Comparison of ENCODE assay signal across 27 mouse cellular contexts in genomic region chr9:102002186-102002585, GRCm38 (mm10).
A peak's percentile ranks its signal among the peaks of the same experiment; 100 is the strongest.
DNase-seq lines count a peak whose midpoint lies in the region; ATAC-seq and TF ChIP-seq lines count a peak whose summit lies in the region.
"Had no signal": no experiment of that assay in that cellular context is flagged by ENCODE, and none has a peak within 500 bp of the region (broad histone marks: within the 10 kb centered on the region; RNA-seq: fewer than 3 reads in every experiment).

No protein-coding gene starts in this region.

- no peak for TF ChIP-seq CTCF in intestine, postnatal 0 days (IDR thresholded peaks at IDR 0.05; ENCODE audit: low read depth)

- H3K4me3 ChIP-seq in heart, embryonic 11.5 days (ENCODE audit: low read depth, low read length): no peak overlapping the region
- H3K4me3 ChIP-seq in intestine, embryonic 14.5 days (ENCODE audit: low read depth, low read length): no peak overlapping the region
- H3K4me3 ChIP-seq in intestine, postnatal 0 days (ENCODE audit: low read depth, low read length): no peak overlapping the region
- H3K4me3 ChIP-seq: embryonic facial prominence, embryonic 13.5 days; embryonic facial prominence, embryonic 15.5 days; erythroblast, embryonic 14.5 days; forebrain, embryonic 10.5 days; forebrain, embryonic 12.5 days had no signal

- DNase-seq in heart, adult 11 months: peak; percentile 64
- peak; percentile 43 for DNase-seq in intestine, embryonic 14.5 days (ENCODE audit: low spot score)
- DNase-seq in brain, adult 2 months (ENCODE audit: low read depth, low spot score): peak; percentile 23
- no peak for DNase-seq in thymus, postnatal 14 days
- DNase-seq: adrenal gland, adult 8-10 months; adrenal gland, postnatal 14 days; adrenal gland, postnatal 36 days; B cell, adult 2 months; cerebellum, adult 11 months; cerebellum, adult 18-20 months; cerebellum, adult 8-10 months; cerebellum, adult 9-11 months; cerebellum, postnatal 36 days had no signal

- H3K27ac ChIP-seq in heart, embryonic 11.5 days (ENCODE audit: low read depth, low read length): no peak overlapping the region
- H3K27ac ChIP-seq in intestine, embryonic 14.5 days (ENCODE audit: low read depth): no peak overlapping the region
- no peak overlapping the region for H3K27ac ChIP-seq in intestine, postnatal 0 days (ENCODE audit: low read depth, low read length)
- H3K27ac ChIP-seq: embryonic facial prominence, embryonic 13.5 days; embryonic facial prominence, embryonic 15.5 days; forebrain, embryonic 10.5 days; forebrain, embryonic 12.5 days had no signal

- H3K36me3 ChIP-seq in heart, embryonic 11.5 days (ENCODE audit: control insufficient read depth, insufficient read depth, low read length): no peaks in the 10 kb centered on the region
- no peaks in the 10 kb centered on the region for H3K36me3 ChIP-seq in intestine, embryonic 14.5 days (ENCODE audit: control insufficient read depth, insufficient read depth, low read length)
- H3K36me3 ChIP-seq in intestine, postnatal 0 days (ENCODE audit: control insufficient read depth, insufficient read depth): no peaks in the 10 kb centered on the region
- H3K36me3 ChIP-seq: embryonic facial prominence, embryonic 13.5 days; embryonic facial prominence, embryonic 15.5 days; G1E had no signal

- WGBS in heart, embryonic 11.5 days (ENCODE audit: insufficient replicate concordance): 80% methylated on average over 10 of the region's 10 CpGs
- 81% methylated on average over 10 of the region's 10 CpGs for WGBS in intestine, embryonic 14.5 days
- 89% methylated on average over 10 of the region's 10 CpGs for WGBS in intestine, postnatal 0 days

- no peaks in the 10 kb centered on the region for H3K4me1 ChIP-seq in heart, embryonic 11.5 days (ENCODE audit: control insufficient read depth, insufficient read depth, low read length)
- H3K4me1 ChIP-seq in intestine, embryonic 14.5 days (replicated peaks; ENCODE audit: control insufficient read depth, insufficient read depth, low read length): 0 out of 2 replicates have a peak, but pooled peaks cover 8% of the 10 kb centered on the region
- H3K4me1 ChIP-seq in intestine, postnatal 0 days (replicated peaks; ENCODE audit: control insufficient read depth, insufficient read depth, low read length): no peaks in the 10 kb centered on the region
- H3K4me1 ChIP-seq: embryonic facial prominence, embryonic 13.5 days; embryonic facial prominence, embryonic 15.5 days had no signal

- H3K4me2 ChIP-seq in heart, embryonic 11.5 days: no peak overlapping the region
- H3K4me2 ChIP-seq in intestine, embryonic 14.5 days (ENCODE audit: low read length): no peak overlapping the region
- H3K4me2 ChIP-seq in intestine, postnatal 0 days (replicated peaks; ENCODE audit: low read depth): no peak overlapping the region
- H3K4me2 ChIP-seq: embryonic facial prominence, embryonic 13.5 days; embryonic facial prominence, embryonic 15.5 days; forebrain, embryonic 12.5 days had no signal

- no peak overlapping the region for H3K9ac ChIP-seq in heart, embryonic 11.5 days (ENCODE audit: low read depth, low read length)
- H3K9ac ChIP-seq in intestine, embryonic 14.5 days (ENCODE audit: low read length): no peak overlapping the region
- no peak overlapping the region for H3K9ac ChIP-seq in intestine, postnatal 0 days (ENCODE audit: low read depth, low read length)
- H3K9ac ChIP-seq: embryonic facial prominence, embryonic 13.5 days; embryonic facial prominence, embryonic 15.5 days; forebrain, embryonic 12.5 days had no signal

- ATAC-seq in heart, embryonic 11.5 days (replicated peaks; ENCODE audit: insufficient number of reproducible peaks, low FRiP score, low TSS enrichment): no peak
- no peak for ATAC-seq in intestine, embryonic 14.5 days (replicated peaks; ENCODE audit: low FRiP score, low TSS enrichment, low read depth)
- ATAC-seq in intestine, postnatal 0 days: no peak
- ATAC-seq: activated CD4-positive, CD25-positive, alpha-beta regulatory T cell, adult 4 months; CD4-positive, CD25-positive, alpha-beta regulatory T cell, adult 4 months; forebrain, embryonic 14.5 days; forebrain, embryonic 16.5 days; Patski had no signal

- H3K9me3 ChIP-seq in heart, embryonic 11.5 days (replicated peaks; ENCODE audit: control insufficient read depth, low read length): peaks cover 3% of the 10 kb centered on the region; the same call in 1 of the 2 replicates
- 0 out of 2 replicates have a peak, but pooled peaks cover 2% of the 10 kb centered on the region for H3K9me3 ChIP-seq in intestine, embryonic 14.5 days (ENCODE audit: control insufficient read depth, low read length)
- H3K9me3 ChIP-seq in intestine, postnatal 0 days (ENCODE audit: control insufficient read depth): no peaks in the 10 kb centered on the region
- H3K9me3 ChIP-seq: embryonic facial prominence, embryonic 13.5 days; embryonic facial prominence, embryonic 15.5 days; forebrain, embryonic 10.5 days; forebrain, embryonic 12.5 days had no signal

- H3K27me3 ChIP-seq in heart, embryonic 11.5 days (ENCODE audit: control insufficient read depth, insufficient read depth, low read length): no peaks in the 10 kb centered on the region; the same call in 1 of the 2 replicates
- no peaks in the 10 kb centered on the region for H3K27me3 ChIP-seq in intestine, embryonic 14.5 days (replicated peaks; ENCODE audit: control insufficient read depth, insufficient read depth, low read length)
- H3K27me3 ChIP-seq in intestine, postnatal 0 days (replicated peaks; ENCODE audit: control insufficient read depth, insufficient read depth, low read length): no peaks in the 10 kb centered on the region
- H3K27me3 ChIP-seq: CH12.LX; embryonic facial prominence, embryonic 13.5 days; embryonic facial prominence, embryonic 15.5 days; forebrain, embryonic 12.5 days; Patski had no signal
